ENCODE assay signal across 8 mouse cellular contexts in genomic region chr4:133967138-133967865, GRCm38 (mm10). TPM values are rescaled to one million over a fixed set of nuclear protein-coding genes. Genes with fewer than 3 reads are reported as not detected.
A peak's percentile ranks its signal among the peaks of the same experiment; 100 is the strongest.
DNase-seq lines count a peak whose midpoint lies in the region; ATAC-seq and TF ChIP-seq lines count a peak whose summit lies in the region.

No protein-coding gene starts in this region.

- WGBS in bone marrow, adult 2 months, result under 1% methylated on average over 94 of the region's 101 CpGs
- under 1% methylated on average over 23 of the region's 101 CpGs for WGBS in embryonic facial prominence, embryonic 14.5 days
- under 1% methylated on average over 68 of the region's 101 CpGs for WGBS in limb, embryonic 13.5 days
- WGBS in midbrain, embryonic 15.5 days, result under 1% methylated on average over 82 of the region's 101 CpGs

- peak overlapping the region; percentile 83 for H3K4me3 ChIP-seq in bone marrow, adult 2 months (replicated peaks; ENCODE audit: control insufficient read depth, low read depth, low read length)
- H3K4me3 ChIP-seq in embryonic facial prominence, embryonic 14.5 days (ENCODE audit: low read depth, low read length), result peak overlapping the region; percentile 74
- peak overlapping the region; percentile 64 for H3K4me3 ChIP-seq in limb, embryonic 13.5 days
- H3K4me3 ChIP-seq in midbrain, embryonic 15.5 days, result peak overlapping the region; percentile 58

- H3K4me2 ChIP-seq in embryonic facial prominence, embryonic 14.5 days (ENCODE audit: low read depth, low read length), result peak overlapping the region; percentile 99
- peak overlapping the region; percentile 79 for H3K4me2 ChIP-seq in limb, embryonic 13.5 days (replicated peaks)
- H3K4me2 ChIP-seq in midbrain, embryonic 15.5 days, result peak overlapping the region; percentile 91

- peak; percentile 94 for DNase-seq in A20 (ENCODE audit: low read depth, low spot score)
- peak; percentile 97 for DNase-seq in embryonic facial prominence, embryonic 14.5 days (ENCODE audit: low spot score)
- DNase-seq in heart, adult 8-10 months (ENCODE audit: low spot score), result peak; percentile 95
- peak; percentile 98 for DNase-seq in kidney, adult 9 months
- peak; percentile 97 to 99 for DNase-seq in spleen, adult 18-20 months

- no peaks in the 10 kb centered on the region for H3K27me3 ChIP-seq in embryonic facial prominence, embryonic 14.5 days (replicated peaks; ENCODE audit: control insufficient read depth, insufficient read depth, low read length)
- H3K27me3 ChIP-seq in limb, embryonic 13.5 days, result no peaks in the 10 kb centered on the region
- H3K27me3 ChIP-seq in midbrain, embryonic 15.5 days (replicated peaks), result no peaks in the 10 kb centered on the region

- H3K9me3 ChIP-seq in embryonic facial prominence, embryonic 14.5 days (ENCODE audit: control insufficient read depth, low read length), result no peaks in the 10 kb centered on the region
- no peaks in the 10 kb centered on the region for H3K9me3 ChIP-seq in limb, embryonic 13.5 days
- H3K9me3 ChIP-seq in midbrain, embryonic 15.5 days, result no peaks in the 10 kb centered on the region

- H3K36me3 ChIP-seq in embryonic facial prominence, embryonic 14.5 days (ENCODE audit: control insufficient read depth, insufficient read depth, low read length), result peaks cover 55% of the 10 kb centered on the region
- H3K36me3 ChIP-seq in limb, embryonic 13.5 days, result peaks cover 59% of the 10 kb centered on the region
- peaks cover 17% of the 10 kb centered on the region for H3K36me3 ChIP-seq in midbrain, embryonic 15.5 days (replicated peaks)

- peak; percentile 59; the same call in 1 of the 2 replicates for TF ChIP-seq POLR2A in bone marrow, adult 2 months (IDR thresholded peaks at IDR 0.05; ENCODE audit: borderline replicate concordance, control insufficient read depth, low read depth, low read length)

- peak; percentile 68 for ATAC-seq in embryonic facial prominence, embryonic 14.5 days (ENCODE audit: low read depth)
- peak; percentile 73 for ATAC-seq in limb, embryonic 13.5 days (ENCODE audit: low FRiP score, low read depth)
- peak; percentile 82 for ATAC-seq in midbrain, embryonic 15.5 days (replicated peaks)

- H3K9ac ChIP-seq in embryonic facial prominence, embryonic 14.5 days (ENCODE audit: low read depth, low read length), result peak overlapping the region; percentile 98
- peak overlapping the region; percentile 97 for H3K9ac ChIP-seq in limb, embryonic 13.5 days
- H3K9ac ChIP-seq in midbrain, embryonic 15.5 days, result peak overlapping the region; percentile 92

- no peak for TF ChIP-seq CTCF in bone marrow, adult 2 months (IDR thresholded peaks at IDR 0.05; ENCODE audit: control insufficient read depth, insufficient read depth, low read length)

- H3K27ac ChIP-seq in bone marrow, adult 2 months (ENCODE audit: control insufficient read depth, insufficient read depth, low read depth, low read length, poor library complexity), result peak overlapping the region; percentile 99
- peak overlapping the region; percentile 99 for H3K27ac ChIP-seq in embryonic facial prominence, embryonic 14.5 days (replicated peaks; ENCODE audit: low read depth, low read length)
- peak overlapping the region; percentile 99 for H3K27ac ChIP-seq in limb, embryonic 13.5 days
- H3K27ac ChIP-seq in midbrain, embryonic 15.5 days, result peak overlapping the region; percentile 99

- no peaks in the 10 kb centered on the region; the same call in 1 of the 2 replicates for H3K4me1 ChIP-seq in bone marrow, adult 2 months (ENCODE audit: control insufficient read depth, insufficient read depth, low read length)
- H3K4me1 ChIP-seq in embryonic facial prominence, embryonic 14.5 days (ENCODE audit: control insufficient read depth, insufficient read depth, low read length), result peaks cover 19% of the 10 kb centered on the region
- peaks cover 25% of the 10 kb centered on the region for H3K4me1 ChIP-seq in limb, embryonic 13.5 days
- H3K4me1 ChIP-seq in midbrain, embryonic 15.5 days, result peaks cover 38% of the 10 kb centered on the region

RNA-seq across cellular contexts. Expression of gene Hmgn2, which starts 1.1 kb away (rescaled TPM):
- 320 and 322 TPM in 2 replicates for polyA plus RNA-seq in bone marrow, adult 2 months (2011; ENCODE audit: insufficient read depth, insufficient read length, low replicate concordance, missing spikeins)
- polyA plus RNA-seq in embryonic facial prominence, embryonic 14.5 days (2014; fragmentation: Nextera tagmentation; extraction: Ambion mirVana), result 2,056 and 2,380 TPM in 2 replicates
- total RNA-seq in heart, adult 8-10 months (2022), result 100 to 1,000 TPM; 101 to 125 (median 116) TPM
- polyA plus RNA-seq in limb, embryonic 13.5 days (2015; fragmentation: Nextera tagmentation; extraction: Ambion mirVana), result 2,551 and 2,596 TPM in 2 replicates
- polyA plus RNA-seq in midbrain, embryonic 15.5 days (2015; fragmentation: Nextera tagmentation; extraction: Ambion mirVana), result 876 and 917 TPM in 2 replicates

RNA-seq across cellular contexts. Expression of gene Dhdds, which starts 33.4 kb away (rescaled TPM):
- polyA plus RNA-seq in bone marrow, adult 2 months (2011; ENCODE audit: insufficient read depth, insufficient read length, low replicate concordance, missing spikeins), result 20.6 and 30.2 TPM in 2 replicates
- polyA plus RNA-seq in embryonic facial prominence, embryonic 14.5 days (2014; fragmentation: Nextera tagmentation; extraction: Ambion mirVana), result 42.3 and 48.9 TPM in 2 replicates
- total RNA-seq in heart, adult 8-10 months (2022), result 10 to 100 TPM; 33.6 to 44.8 (median 36.3) TPM
- polyA plus RNA-seq in limb, embryonic 13.5 days (2015; fragmentation: Nextera tagmentation; extraction: Ambion mirVana), result 45.1 and 45.6 TPM in 2 replicates
- polyA plus RNA-seq in midbrain, embryonic 15.5 days (2015; fragmentation: Nextera tagmentation; extraction: Ambion mirVana), result 45.9 and 48.2 TPM in 2 replicates

RNA-seq across cellular contexts. Expression of gene Lin28a, which starts 51.3 kb away (rescaled TPM):
- polyA plus RNA-seq in bone marrow, adult 2 months (2011; ENCODE audit: insufficient read depth, insufficient read length, low replicate concordance, missing spikeins), result 3.6 and 29.6 TPM in 2 replicates
- not detected in 2 replicates for polyA plus RNA-seq in embryonic facial prominence, embryonic 14.5 days (2014; fragmentation: Nextera tagmentation; extraction: Ambion mirVana)
- total RNA-seq in heart, adult 8-10 months (2022), result not detected
- 0.14 and 0.38 TPM in 2 replicates for polyA plus RNA-seq in limb, embryonic 13.5 days (2015; fragmentation: Nextera tagmentation; extraction: Ambion mirVana)
- polyA plus RNA-seq in midbrain, embryonic 15.5 days (2015; fragmentation: Nextera tagmentation; extraction: Ambion mirVana), result 0.27 and 0.64 TPM in 2 replicates

Comparison
In these comparisons a context has a peak if more than half of its experiments do, and no peak if none do; other contexts are left out.
1. Peak in every context shown above with its lines: DNase-seq, ATAC-seq, H3K4me3 ChIP-seq and H3K27ac ChIP-seq.